ENCODE assay signal across 26 mouse cellular contexts in genomic region chr6:77196650-77197049, GRCm38 (mm10). TPM values are rescaled to one million over a fixed set of nuclear protein-coding genes. Genes with fewer than 3 reads are reported as not detected.
"Had no signal": no experiment of that assay in that cellular context is flagged by ENCODE, and none has a peak within 500 bp of the region (broad histone marks: within the 10 kb centered on the region; RNA-seq: fewer than 3 reads in every experiment).

No protein-coding gene starts in this region.

- DNase-seq: kidney, adult 11 months; kidney, adult 8-10 months; kidney, postnatal 10 days; kidney, postnatal 36 days; layer of hippocampus, adult 9-11 months; left cerebral cortex, postnatal 4 days; liver, postnatal 0 days; lung, postnatal 14 days; lung, postnatal 4 days; right cerebral cortex, adult 18-20 months; thymus, adult 2 months; thymus, postnatal 14 days; thymus, postnatal 4 days had no signal

- H3K9ac ChIP-seq: kidney, embryonic 15.5 days; limb, embryonic 12.5 days; limb, embryonic 15.5 days; liver, embryonic 14.5 days; liver, postnatal 0 days; lung, embryonic 15.5 days; midbrain, embryonic 12.5 days; midbrain, embryonic 15.5 days; neural tube, embryonic 12.5 days; neural tube, embryonic 15.5 days had no signal

- H3K36me3 ChIP-seq: kidney, embryonic 15.5 days; limb, embryonic 12.5 days; limb, embryonic 15.5 days; lung, embryonic 15.5 days; midbrain, embryonic 12.5 days; midbrain, embryonic 15.5 days; neural tube, embryonic 12.5 days; neural tube, embryonic 15.5 days had no signal

- H3K27me3 ChIP-seq: kidney, embryonic 15.5 days; limb, embryonic 15.5 days; lung, embryonic 15.5 days; midbrain, embryonic 12.5 days; midbrain, embryonic 15.5 days; neural tube, embryonic 12.5 days; neural tube, embryonic 15.5 days had no signal

- H3K27ac ChIP-seq: kidney, embryonic 15.5 days; left cerebral cortex, adult 2 months; limb, embryonic 12.5 days; limb, embryonic 15.5 days; liver, embryonic 14.5 days; lung, embryonic 15.5 days; midbrain, embryonic 12.5 days; midbrain, embryonic 15.5 days; neural tube, embryonic 12.5 days; neural tube, embryonic 15.5 days; stomach, postnatal 0 days had no signal

- H3K4me2 ChIP-seq: kidney, embryonic 15.5 days; limb, embryonic 12.5 days; limb, embryonic 15.5 days; liver, embryonic 11.5 days; lung, embryonic 15.5 days; midbrain, embryonic 12.5 days; midbrain, embryonic 15.5 days; neural tube, embryonic 12.5 days; neural tube, embryonic 15.5 days had no signal

- H3K4me3 ChIP-seq: kidney, embryonic 15.5 days; left cerebral cortex, adult 2 months; limb, embryonic 12.5 days; limb, embryonic 15.5 days; lung, embryonic 15.5 days; midbrain, embryonic 12.5 days; midbrain, embryonic 15.5 days; neural tube, embryonic 12.5 days; neural tube, embryonic 15.5 days had no signal

- ATAC-seq: liver, postnatal 0 days; midbrain, embryonic 15.5 days had no signal

- H3K9me3 ChIP-seq: kidney, embryonic 15.5 days; limb, embryonic 12.5 days; limb, embryonic 15.5 days; lung, embryonic 15.5 days; midbrain, embryonic 12.5 days; midbrain, embryonic 15.5 days; neural tube, embryonic 12.5 days; neural tube, embryonic 15.5 days had no signal

- H3K4me1 ChIP-seq: limb, embryonic 12.5 days; limb, embryonic 15.5 days; lung, embryonic 15.5 days; midbrain, embryonic 15.5 days; neural tube, embryonic 12.5 days had no signal

RNA-seq across cellular contexts. Expression of gene Lrrtm1, which starts 45.8 kb away (rescaled TPM):
- total RNA-seq: megakaryocyte progenitor cell, adult 5-6 weeks had no signal
- polyA plus RNA-seq: liver, postnatal 0 days had no signal
